Mouse (Mus musculus) kidney, postnatal 0 days (tissue): Measurements from ENCODE around the gene Mxra8. TPM values are rescaled to one million over a fixed set of nuclear protein-coding genes. Genes with fewer than 3 reads are reported as not detected.

Experiments used
- ATAC-seq: fragments of 200-750 bp; cut with Nextera tagmentation; replicated peaks from 2 replicates; pipeline ENCODE4 v1.8.0; 2017; ENCODE audit warnings: low read depth, moderate number of reproducible peaks, moderate TSS enrichment, moderate library complexity; ENCODE audit not compliant: low FRiP score
- DNase-seq: peaks from one replicate; pipeline ENCODE4 v3.0.0-alpha.2; 2016; ENCODE audit warnings: low spot score
- H3K27ac ChIP-seq: fragments of 300-500 bp; sonication (generic); 2 replicates; pipeline ENCODE4 v1.5.1; 2014; ENCODE audit warnings: mild to moderate bottlenecking
- H3K27me3 ChIP-seq: fragments of 300-500 bp; sonication (generic); 2 replicates; pipeline ENCODE4 v1.6.1; 2014; ENCODE audit warnings: low read length, mixed read lengths; ENCODE audit not compliant: insufficient read depth
- H3K36me3 ChIP-seq: fragments of 300-500 bp; sonication (generic); 2 replicates; pipeline ENCODE4 v1.6.1; 2014; ENCODE audit warnings: low read length, mixed read lengths; ENCODE audit not compliant: insufficient read depth
- H3K4me1 ChIP-seq: fragments of 300-500 bp; sonication (generic); replicated peaks from 2 replicates; pipeline ENCODE4 v1.6.1; 2014; ENCODE audit warnings: antibody characterized with exemption, low read length, mixed read lengths; ENCODE audit not compliant: insufficient read depth
- H3K4me2 ChIP-seq: fragments of 300-500 bp; sonication (generic); 2 replicates; pipeline ENCODE4 v1.6.1; 2014; ENCODE audit warnings: mild to moderate bottlenecking, low read length, moderate library complexity, mixed read lengths
- H3K4me3 ChIP-seq: fragments of 300-500 bp; sonication (generic); replicated peaks from 2 replicates; pipeline ENCODE4 v1.5.1; 2014; ENCODE audit warnings: low read depth, low read length
- H3K9ac ChIP-seq: fragments of 300-500 bp; sonication (generic); 2 replicates; pipeline ENCODE4 v1.6.1; 2014; ENCODE audit warnings: low read depth, low read length
- H3K9me3 ChIP-seq: fragments of 300-500 bp; sonication (generic); replicated peaks from 2 replicates; pipeline ENCODE4 v1.6.1; 2016; ENCODE audit warnings: low read length, inconsistent platforms, mixed read lengths
- CTCF ChIP-seq: IDR thresholded peaks from 2 replicates; pipeline ENCODE4 v1.5.1; 2016; ENCODE audit warnings: antibody characterized with exemption, low read depth, mild to moderate bottlenecking, moderate library complexity
- WGBS: fragments of 180-500 bp; shearing (Covaris S2); extraction: QIAGEN DNeasy Blood & Tissue Kit; methylation state at CpG from one replicate; pipeline ENCODE4 v1.1.7; 2014; 5-methylcytosine and 5-hydroxymethylcytosine counted together
- polyA plus RNA-seq: library from polyadenylated mRNA; unstranded; fragments of >200 nt; fragmentation: Nextera tagmentation; extraction: Ambion mirVana; gene quantifications from 2 replicates; pipeline ENCODE4 v1.2.1, GENCODE M21; 2015

Gene Mxra8
- polyA plus RNA-seq, 1 experiment from 2014 or later, result 100 TPM

GRCm38 (mm10) chr4:155821025-155821424, 18.5 kb upstream of the Mxra8 start:
- Histone ChIP-seq H3K27ac (no peak overlapping the region), H3K36me3 (peaks cover 74% of the 10 kb centered on the region), H3K9ac (no peak overlapping the region), H3K9me3 (no peaks in the 10 kb centered on the region), H3K4me1 (no peaks in the 10 kb centered on the region), H3K27me3 (no peaks in the 10 kb centered on the region), H3K4me3 (no peak overlapping the region), H3K4me2 (no peak overlapping the region)
- peak; percentile 59 for TF ChIP-seq CTCF
- peak; percentile 54 for DNase-seq
- ATAC-seq, result no peak
- WGBS, result 81% methylated on average over 7 of the region's 7 CpGs

DNA sequence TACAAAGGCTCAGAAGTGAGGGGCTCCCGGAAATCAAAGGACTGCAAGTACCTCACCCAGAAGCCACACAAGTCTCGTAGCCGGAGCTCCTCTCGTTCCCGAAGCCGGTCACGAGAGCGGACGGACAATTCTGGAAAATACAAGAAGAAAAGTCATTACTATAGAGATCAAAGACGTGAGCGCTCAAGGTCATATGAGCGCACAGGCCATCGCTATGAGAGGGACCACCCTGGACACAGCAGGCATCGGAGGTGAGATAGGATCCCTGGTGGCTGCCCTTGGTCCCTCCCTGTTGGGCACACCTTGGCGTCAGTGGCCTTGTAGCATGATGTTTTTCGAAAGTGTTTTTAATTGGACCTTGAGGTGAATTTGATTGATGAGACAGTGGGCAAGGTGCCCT, 16.0 kb upstream of the Mxra8 start:
- DNase-seq, result no peak
- Histone ChIP-seq H3K27ac (no peak overlapping the region), H3K4me3 (no peak overlapping the region), H3K9ac (no peak overlapping the region), H3K9me3 (no peaks in the 10 kb centered on the region), H3K4me1 (no peaks in the 10 kb centered on the region), H3K27me3 (no peaks in the 10 kb centered on the region), H3K4me2 (no peak overlapping the region), H3K36me3 (peaks cover 63% of the 10 kb centered on the region)
- WGBS, result 95% methylated on average over 16 of the region's 16 CpGs
- ATAC-seq, result no peak
- TF ChIP-seq CTCF, result no peak

- no peak overlapping the region; the same call in 1 of the 2 replicates for H3K27ac ChIP-seq
- H3K9me3 ChIP-seq, result no peaks in the 10 kb centered on the region
- no peaks in the 10 kb centered on the region for H3K27me3 ChIP-seq
- WGBS, result 81% methylated on average over 4 of the region's 4 CpGs
- H3K4me1 ChIP-seq, result peaks cover 10% of the 10 kb centered on the region
- ATAC-seq (no peak), DNase-seq (no peak)
- no peak for TF ChIP-seq CTCF
- H3K9ac ChIP-seq, result no peak overlapping the region
- no peak overlapping the region for H3K4me2 ChIP-seq
- no peak overlapping the region for H3K4me3 ChIP-seq
- peaks cover 17% of the 10 kb centered on the region for H3K36me3 ChIP-seq
These were observed 9.6 kb upstream of the Mxra8 start for GRCm38 (mm10) chr4:155829866-155830265.

DNA sequence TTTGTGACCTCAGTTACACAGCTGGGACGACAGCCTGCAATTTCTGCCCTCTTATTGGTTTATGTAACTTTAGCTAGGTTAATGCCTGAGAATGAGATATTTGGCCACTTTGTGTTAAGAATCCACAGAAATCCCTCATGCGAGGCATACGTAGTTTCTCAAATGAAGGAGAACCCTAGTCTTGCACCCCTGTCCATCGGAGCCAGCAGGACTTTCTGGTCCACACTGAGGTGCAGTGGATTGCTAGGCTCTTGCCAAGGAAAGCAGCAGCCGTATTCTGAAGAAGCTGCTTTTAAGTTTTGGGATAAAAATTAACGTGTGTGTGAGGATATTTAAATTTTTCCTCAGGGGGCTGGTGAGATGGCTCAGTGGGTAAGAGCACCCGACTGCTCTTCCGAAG, 8.9 kb upstream of the Mxra8 start:
- H3K27me3 ChIP-seq, result no peaks in the 10 kb centered on the region
- peaks cover 10% of the 10 kb centered on the region for H3K36me3 ChIP-seq
- H3K4me1 ChIP-seq, result peaks cover 10% of the 10 kb centered on the region
- no peak for TF ChIP-seq CTCF
- peak overlapping the region; percentile 91; the same call in 1 of the 2 replicates for H3K27ac ChIP-seq
- no peak overlapping the region; the same call in 1 of the 2 replicates for H3K4me3 ChIP-seq
- H3K9ac ChIP-seq, result no peak overlapping the region
- H3K9me3 ChIP-seq, result no peaks in the 10 kb centered on the region
- 50% methylated on average over 8 of the region's 8 CpGs for WGBS
- ATAC-seq (no peak; the same call in none of the 2 replicates), DNase-seq (no peak)
- peak overlapping the region; percentile 88; the same call in 1 of the 2 replicates for H3K4me2 ChIP-seq

DNA sequence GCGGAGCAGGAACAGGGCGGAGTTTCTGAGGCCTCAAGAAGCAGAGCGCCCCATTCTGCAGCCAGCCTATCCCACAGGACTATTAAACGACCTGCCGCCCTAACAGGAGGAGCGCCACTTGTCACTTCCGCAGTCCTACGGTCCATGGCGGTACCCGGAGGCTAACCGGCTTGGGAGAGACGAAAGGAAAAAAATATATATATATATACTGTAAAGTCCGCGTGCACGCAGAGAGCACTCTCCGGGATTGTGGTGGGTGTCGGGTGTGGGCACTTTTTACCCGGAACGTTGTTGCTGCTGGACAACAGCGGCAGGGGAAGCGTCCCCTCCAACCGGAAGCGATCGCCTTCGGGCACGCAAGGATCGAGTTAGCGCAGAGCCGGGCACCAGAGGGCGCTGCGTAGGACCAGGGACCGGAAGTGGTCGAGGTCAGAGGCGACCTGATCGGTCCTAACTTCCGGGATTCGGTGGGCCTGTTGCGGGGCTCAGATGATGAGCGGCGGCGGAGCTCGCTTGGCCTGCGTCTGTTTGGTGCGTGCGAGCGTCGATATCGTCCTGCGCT, 8.2 kb upstream of the Mxra8 start, which contains the start of gene Aurkaip1:
Gene Aurkaip1, plus strand, starts transcription at position 68 of the 562 bp plus-strand sequence.
- H3K4me3 ChIP-seq, result peak within 1 kb of the TSS; percentile 72
- TF ChIP-seq CTCF, result peak; percentile 95
- no peaks in the 10 kb centered on the region for H3K27me3 ChIP-seq
- H3K36me3 ChIP-seq, result peaks cover 10% of the 10 kb centered on the region
- WGBS, result 1% methylated on average over 49 of the region's 49 CpGs
- H3K4me2 ChIP-seq, result peak within 1 kb of the TSS; percentile 88
- H3K4me1 ChIP-seq, result peaks cover 10% of the 10 kb centered on the region
- ATAC-seq (peak; percentile 89), DNase-seq (peak; percentile 97)
- peak within 1 kb of the TSS; percentile 72 for H3K9ac ChIP-seq
- no peaks in the 10 kb centered on the region for H3K9me3 ChIP-seq
- peak within 1 kb of the TSS; percentile 91 for H3K27ac ChIP-seq

DNA sequence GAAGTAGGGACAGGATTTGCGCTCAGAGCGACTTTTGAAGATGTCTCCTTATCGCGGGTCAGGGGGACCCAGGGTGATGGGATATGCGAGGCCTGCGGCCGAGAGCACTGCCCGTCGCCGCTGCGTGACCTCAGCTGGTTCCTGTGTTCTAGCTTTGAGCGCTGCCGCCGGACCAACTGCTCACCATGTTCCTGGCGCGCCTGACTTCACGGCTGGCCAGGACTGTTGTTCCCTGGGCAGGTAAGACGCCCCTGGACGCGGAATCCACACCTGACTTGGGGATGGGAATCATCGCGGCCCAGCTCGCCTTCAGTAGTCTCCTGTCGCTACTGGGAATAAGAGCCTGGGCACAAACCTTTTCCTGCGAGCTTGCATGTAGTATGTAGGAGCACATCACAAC, 7.6 kb upstream of the Mxra8 start:
- H3K4me2 ChIP-seq, result peak overlapping the region; percentile 88
- peak overlapping the region; percentile 91 for H3K27ac ChIP-seq
- ATAC-seq (no peak; the same call in 1 of the 2 replicates), DNase-seq (no peak)
- no peak for TF ChIP-seq CTCF
- H3K27me3 ChIP-seq, result no peaks in the 10 kb centered on the region
- peaks cover 4% of the 10 kb centered on the region; the same call in 1 of the 2 replicates for H3K36me3 ChIP-seq
- H3K9ac ChIP-seq, result peak overlapping the region; percentile 72
- H3K9me3 ChIP-seq, result no peaks in the 10 kb centered on the region
- H3K4me3 ChIP-seq, result peak overlapping the region; percentile 72
- H3K4me1 ChIP-seq, result peaks cover 10% of the 10 kb centered on the region
- WGBS, result 2% methylated on average over 25 of the region's 25 CpGs
